Mouse (Mus musculus) bone marrow, adult 2 months (tissue): ENCODE data around the gene Smoc1.

Source experiments
- CTCF ChIP-seq: fragments of 200-500 bp; IDR thresholded peaks from 2 replicates; pipeline ENCODE4 v1.5.1; 2011; ENCODE audit warnings: low read length, control low read depth; ENCODE audit not compliant: control insufficient read depth, insufficient read depth
- POLR2A ChIP-seq: fragments of 200-500 bp; IDR thresholded peaks from 2 replicates; pipeline ENCODE4 v1.6.1; 2011; ENCODE audit warnings: low read depth, mild to moderate bottlenecking, control low read depth, low read length, borderline replicate concordance; ENCODE audit not compliant: control insufficient read depth

GRCm38 (mm10) chr12:81046926-81047325 lies 20.3 kb downstream of the Smoc1 start:
- no peak for TF ChIP-seq CTCF
- no peak for TF ChIP-seq POLR2A
